Mouse (Mus musculus) regulatory T cell (primary cell): ENCODE measurements at regions not wholly inside any gene's neighbourhood (a gene's known extent, or its start where the extent isn't known, plus 50 kb on each side); places are given as distances from the start of the nearest gene placed in this dataset.
"Not testable (repeated sequence)": the region's sequence is repeated elsewhere in the genome, so short reads cannot be mapped to it uniquely, and the experiment has no call there.

Source experiments
- in situ Hi-C: fragments of 300-600 bp; cut with MboI, MseI; formaldehyde crosslinking; loops from one replicate; pipeline ENCODE4 v1.15.1; 2025; ENCODE audit warnings: high pct_unique_total_duplicates

DNA sequence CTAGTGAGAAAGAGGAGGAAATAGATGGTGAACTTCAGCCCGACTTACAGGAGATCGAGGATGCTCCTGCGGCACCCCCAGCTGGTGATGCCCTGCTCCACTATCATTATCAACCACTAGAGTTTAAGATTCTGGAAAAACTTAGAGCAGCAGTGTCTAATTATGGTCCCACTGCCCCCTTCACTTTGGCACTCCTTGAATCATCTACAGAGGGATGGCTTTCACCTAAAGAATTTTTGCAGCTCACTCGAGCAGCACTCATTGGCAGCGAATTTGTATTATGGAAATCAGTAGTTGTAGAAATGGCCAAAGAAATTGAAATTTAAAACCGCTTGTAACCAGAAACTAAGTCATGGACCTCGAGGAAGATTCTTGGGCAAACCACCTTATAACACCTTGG lies 1229.1 kb upstream of the Arrdc3 start:
- in situ Hi-C loops, result no loop called here

GRCm38 (mm10) chr13:79654646-79655045 lies 1228.5 kb upstream of the Arrdc3 start:
- in situ Hi-C loops, result no loop called here

DNA sequence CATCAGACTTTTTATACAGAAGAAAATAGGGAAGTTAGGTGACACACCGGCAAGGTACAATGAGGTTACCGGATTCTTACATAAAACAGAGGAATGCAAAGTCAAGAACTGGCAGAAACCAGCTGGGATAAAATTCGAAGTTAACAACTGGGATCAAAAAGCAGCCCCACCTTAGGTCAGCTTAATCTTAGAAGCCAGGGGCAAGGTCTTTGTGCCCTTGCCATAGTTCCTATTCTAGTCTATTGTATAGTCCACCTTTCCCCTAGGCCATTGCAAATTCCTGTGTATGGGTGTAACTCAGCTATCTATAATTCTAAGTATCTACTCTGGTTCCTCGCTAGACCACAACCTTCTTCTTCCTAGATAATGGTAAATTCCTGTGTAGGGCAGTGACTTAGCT lies 1214.4 kb upstream of the Arrdc3 start:
- in situ Hi-C loops, result not testable (repeated sequence)

DNA sequence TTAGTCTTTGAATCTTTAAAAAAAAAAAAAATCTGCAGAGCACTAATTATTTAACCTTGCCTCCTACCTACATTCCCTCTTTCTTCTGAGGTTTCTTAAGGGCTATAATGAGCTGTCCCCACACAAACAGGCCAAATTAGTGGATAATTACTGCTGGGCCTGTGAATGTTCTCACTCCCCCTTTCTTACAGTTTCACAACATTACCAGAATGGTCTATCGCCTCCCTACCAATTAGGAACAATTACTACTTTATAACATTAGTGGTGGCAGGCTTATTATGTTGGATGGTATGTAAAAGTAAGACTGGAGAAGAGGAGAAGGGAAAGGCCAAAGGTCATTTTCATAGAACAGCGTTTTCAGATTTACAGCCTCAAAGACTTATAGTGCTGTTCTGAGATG lies 1209.8 kb upstream of the Arrdc3 start:
- in situ Hi-C loops, result no loop called here

GRCm38 (mm10) chr13:79697847-79698625 lies 1185.1 kb upstream of the Arrdc3 start:
- in situ Hi-C loops, result loop anchor here (10.0 kb wide), 1 partner anchor 333 kb away; no protein-coding TSS in a partner anchor

DNA sequence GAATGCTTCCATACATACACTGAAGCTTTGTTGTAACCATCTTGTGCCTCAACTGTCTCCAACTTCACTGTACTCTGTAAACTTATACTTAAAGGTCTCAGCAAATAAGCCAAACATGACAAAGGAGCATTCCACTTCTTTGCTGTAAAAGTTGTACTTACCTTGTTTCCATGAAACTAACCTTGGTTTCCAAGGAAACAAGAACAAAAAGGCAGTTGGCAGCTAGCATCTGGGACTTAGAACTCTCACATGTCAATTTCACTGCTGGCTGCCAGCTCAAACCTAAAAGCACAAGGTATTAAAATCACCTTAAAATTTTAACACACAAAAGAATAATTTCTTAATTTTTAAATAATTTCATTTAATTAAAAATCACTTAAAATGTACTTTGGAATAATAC lies 1183.7 kb upstream of the Arrdc3 start:
- in situ Hi-C loops, result loop anchor here (10.0 kb wide), 1 partner anchor 335 kb away; no protein-coding TSS in a partner anchor
